Mouse (Mus musculus): ENCODE measurements around the gene Fto. TPM values are rescaled to one million over a fixed set of nuclear protein-coding genes. Genes with fewer than 3 reads are reported as not detected.

The Fto gene
- polyA plus RNA-seq, 1 experiment = 11.9 TPM

DNA sequence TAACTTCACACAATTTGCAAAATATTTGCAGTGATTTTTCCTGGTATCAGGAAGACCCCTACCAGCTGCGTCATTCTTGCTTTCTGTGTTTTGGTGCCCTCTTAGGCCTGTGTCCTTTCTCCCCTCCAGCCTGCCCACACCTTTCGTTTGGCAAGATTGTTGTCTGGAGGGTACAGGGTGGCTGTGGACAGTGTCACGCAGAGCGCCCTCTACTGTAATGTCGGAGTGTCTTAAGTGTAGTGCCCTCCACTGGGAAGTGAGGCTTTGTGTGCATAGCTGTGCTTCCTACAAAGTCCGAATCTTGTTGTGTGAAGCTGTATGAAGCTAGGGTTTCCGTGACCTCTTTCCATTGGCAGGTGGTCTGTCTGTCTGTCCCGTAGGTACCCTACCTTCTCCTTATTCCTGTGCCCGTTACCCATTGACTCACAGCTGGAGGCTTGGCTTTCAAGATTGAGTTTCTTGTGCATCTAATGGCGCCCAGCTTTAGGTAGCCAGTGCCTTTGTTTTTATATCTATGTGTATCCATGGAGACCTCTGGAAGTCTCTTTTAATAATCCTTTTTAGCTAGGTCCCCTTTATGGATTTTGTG, 50.0 kb downstream of the Fto start:
- TF ChIP-seq POLR2A (IDR thresholded peaks at IDR 0.05; ENCODE audit: low read depth, low read length) (no peak), CTCF (IDR thresholded peaks at IDR 0.05; ENCODE audit: extremely low read depth, insufficient read depth, insufficient read length, insufficient replicate concordance) (no peak)
- Histone ChIP-seq H3K4me1 (ENCODE audit: control insufficient read depth, insufficient read depth, insufficient read length) (peaks cover 3% of the 10 kb centered on the region; the same call in 1 of the 2 replicates), H3K36me3 (ENCODE audit: control insufficient read depth, insufficient read depth, low read length) (no peaks in the 10 kb centered on the region), H3K27ac (ENCODE audit: insufficient read depth, low read length) (no peak overlapping the region), H3K4me3 (ENCODE audit: extremely low read depth, insufficient read depth, insufficient read length) (no peak overlapping the region), H3K27me3 (ENCODE audit: control insufficient read depth, insufficient read depth, low read length) (no peaks in the 10 kb centered on the region)
- DNase-seq (ENCODE audit: low read depth in 1 of 2, low spot score in 2 of 2) = no peak
- 92% methylated on average over 10 of the region's 10 CpGs for WGBS

DNA sequence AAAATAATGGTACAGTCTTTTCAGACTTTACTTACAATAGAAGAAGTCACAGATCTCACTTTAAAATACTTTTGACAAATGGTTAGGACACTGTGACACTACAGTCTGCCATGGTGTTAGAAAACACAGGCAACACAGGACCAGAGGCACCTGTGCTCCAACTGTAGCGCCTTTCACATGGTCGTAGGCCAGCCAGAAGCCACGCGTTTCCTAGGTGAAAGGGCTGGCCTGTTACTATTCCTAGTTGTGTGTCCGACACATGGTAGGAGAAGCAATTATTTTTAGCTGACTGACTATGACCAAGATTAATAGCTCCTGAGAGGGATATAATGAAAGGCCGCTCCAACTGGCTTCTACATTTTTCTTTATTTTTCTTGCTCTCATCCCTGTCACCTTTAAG, 50.9 kb downstream of the Fto start:
- H3K36me3 ChIP-seq (ENCODE audit: control insufficient read depth, insufficient read depth, low read length) = no peaks in the 10 kb centered on the region
- H3K27me3 ChIP-seq (ENCODE audit: control insufficient read depth, insufficient read depth, low read length) = no peaks in the 10 kb centered on the region
- 93% methylated on average over 6 of the region's 6 CpGs for WGBS
- TF ChIP-seq POLR2A (IDR thresholded peaks at IDR 0.05; ENCODE audit: low read depth, low read length) = no peak
- no peak for TF ChIP-seq CTCF (IDR thresholded peaks at IDR 0.05; ENCODE audit: extremely low read depth, insufficient read depth, insufficient read length, insufficient replicate concordance)
- peaks cover 3% of the 10 kb centered on the region; the same call in 1 of the 2 replicates for H3K4me1 ChIP-seq (ENCODE audit: control insufficient read depth, insufficient read depth, insufficient read length)
- no peak overlapping the region for H3K4me3 ChIP-seq (ENCODE audit: extremely low read depth, insufficient read depth, insufficient read length)
- H3K27ac ChIP-seq (ENCODE audit: insufficient read depth, low read length) = no peak overlapping the region
- DNase-seq (ENCODE audit: low read depth in 1 of 2, low spot score in 2 of 2) = no peak

- no peak overlapping the region for H3K27ac ChIP-seq (ENCODE audit: insufficient read depth, low read length)
- H3K4me1 ChIP-seq (ENCODE audit: control insufficient read depth, insufficient read depth, insufficient read length) = no peaks in the 10 kb centered on the region; the same call in 1 of the 2 replicates
- no peaks in the 10 kb centered on the region for H3K27me3 ChIP-seq (ENCODE audit: control insufficient read depth, insufficient read depth, low read length)
- no peak overlapping the region for H3K4me3 ChIP-seq (ENCODE audit: extremely low read depth, insufficient read depth, insufficient read length)
- TF ChIP-seq POLR2A (IDR thresholded peaks at IDR 0.05; ENCODE audit: low read depth, low read length) = no peak
- TF ChIP-seq CTCF (IDR thresholded peaks at IDR 0.05; ENCODE audit: extremely low read depth, insufficient read depth, insufficient read length, insufficient replicate concordance) = no peak
- DNase-seq (ENCODE audit: low read depth in 1 of 2, low spot score in 2 of 2) = no peak
- H3K36me3 ChIP-seq (ENCODE audit: control insufficient read depth, insufficient read depth, low read length) = no peaks in the 10 kb centered on the region
These were observed 52.5 kb downstream of the Fto start for GRCm38 (mm10) chr8:91365804-91366203.

GRCm38 (mm10) chr8:91370899-91371298, 57.6 kb downstream of the Fto start:
- DNase-seq (ENCODE audit: low read depth in 1 of 2, low spot score in 2 of 2) = no peak
- WGBS = 86% methylated on average over 12 of the region's 12 CpGs
- TF ChIP-seq POLR2A (IDR thresholded peaks at IDR 0.05; ENCODE audit: low read depth, low read length) (no peak), CTCF (IDR thresholded peaks at IDR 0.05; ENCODE audit: extremely low read depth, insufficient read depth, insufficient read length, insufficient replicate concordance) (no peak)
- H3K36me3 ChIP-seq (ENCODE audit: control insufficient read depth, insufficient read depth, low read length) = no peaks in the 10 kb centered on the region
- no peaks in the 10 kb centered on the region for H3K27me3 ChIP-seq (ENCODE audit: control insufficient read depth, insufficient read depth, low read length)
- no peak overlapping the region for H3K27ac ChIP-seq (ENCODE audit: insufficient read depth, low read length)
- no peaks in the 10 kb centered on the region; the same call in 1 of the 2 replicates for H3K4me1 ChIP-seq (ENCODE audit: control insufficient read depth, insufficient read depth, insufficient read length)
- H3K4me3 ChIP-seq (ENCODE audit: extremely low read depth, insufficient read depth, insufficient read length) = no peak overlapping the region

DNA sequence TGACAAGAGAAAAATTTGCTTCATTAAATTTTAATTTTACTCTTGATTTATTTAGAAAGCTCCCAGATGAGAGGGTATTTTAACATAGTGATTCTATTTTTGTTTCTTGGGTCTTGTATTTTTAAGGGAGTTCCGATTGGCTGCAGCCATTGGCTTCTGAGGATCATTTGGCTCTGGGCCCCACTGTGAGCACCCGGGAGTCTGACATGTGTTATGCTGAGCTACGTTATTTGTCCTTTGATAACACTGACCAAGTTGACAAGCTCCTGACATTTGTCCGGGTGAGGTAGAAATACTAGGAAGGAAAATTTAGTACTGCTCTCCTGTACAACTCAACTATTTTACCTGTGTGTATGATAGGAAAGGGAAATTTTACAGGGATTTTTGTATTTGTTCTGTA, 58.7 kb downstream of the Fto start:
- Histone ChIP-seq H3K27ac (ENCODE audit: insufficient read depth, low read length) (no peak overlapping the region), H3K36me3 (ENCODE audit: control insufficient read depth, insufficient read depth, low read length) (no peaks in the 10 kb centered on the region), H3K4me3 (ENCODE audit: extremely low read depth, insufficient read depth, insufficient read length) (no peak overlapping the region), H3K27me3 (ENCODE audit: control insufficient read depth, insufficient read depth, low read length) (no peaks in the 10 kb centered on the region), H3K4me1 (ENCODE audit: control insufficient read depth, insufficient read depth, insufficient read length) (no peaks in the 10 kb centered on the region; the same call in 1 of the 2 replicates)
- DNase-seq (ENCODE audit: low read depth in 1 of 2, low spot score in 2 of 2) = no peak
- TF ChIP-seq POLR2A (IDR thresholded peaks at IDR 0.05; ENCODE audit: low read depth, low read length) (no peak), CTCF (IDR thresholded peaks at IDR 0.05; ENCODE audit: extremely low read depth, insufficient read depth, insufficient read length, insufficient replicate concordance) (no peak)
- WGBS = 86% methylated on average over 4 of the region's 4 CpGs

GRCm38 (mm10) chr8:91372780-91373577, 59.7 kb downstream of the Fto start:
- WGBS = 93% methylated on average over 9 of the region's 9 CpGs
- Histone ChIP-seq H3K36me3 (ENCODE audit: control insufficient read depth, insufficient read depth, low read length) (no peaks in the 10 kb centered on the region), H3K4me3 (ENCODE audit: extremely low read depth, insufficient read depth, insufficient read length) (no peak overlapping the region), H3K27ac (ENCODE audit: insufficient read depth, low read length) (no peak overlapping the region), H3K4me1 (ENCODE audit: control insufficient read depth, insufficient read depth, insufficient read length) (no peaks in the 10 kb centered on the region; the same call in 1 of the 2 replicates), H3K27me3 (ENCODE audit: control insufficient read depth, insufficient read depth, low read length) (no peaks in the 10 kb centered on the region)
- TF ChIP-seq POLR2A (IDR thresholded peaks at IDR 0.05; ENCODE audit: low read depth, low read length) (no peak), CTCF (IDR thresholded peaks at IDR 0.05; ENCODE audit: extremely low read depth, insufficient read depth, insufficient read length, insufficient replicate concordance) (no peak)
- no peak for DNase-seq (ENCODE audit: low read depth in 1 of 2, low spot score in 2 of 2)
